Mouse (Mus musculus) frontal cortex, adult (tissue): ENCODE results near the gene Shc3.
A peak's percentile ranks its signal among the peaks of the same experiment; 100 is the strongest.

Source experiments
- ATAC-seq: cut with Nextera tagmentation; 2 replicates; pipeline ENCODE4 v1.9.2; 2017; ENCODE audit warnings: mild to moderate bottlenecking, moderate library complexity, mixed read lengths; ENCODE audit not compliant: low TSS enrichment

The Shc3 gene

GRCm38 (mm10) chr13:51418942-51419451, 150.2 kb downstream of the Shc3 start:
- ATAC-seq, result no peak

GRCm38 (mm10) chr13:51418268-51418941, 150.8 kb downstream of the Shc3 start:
- ATAC-seq, result peak; percentile 58

DNA sequence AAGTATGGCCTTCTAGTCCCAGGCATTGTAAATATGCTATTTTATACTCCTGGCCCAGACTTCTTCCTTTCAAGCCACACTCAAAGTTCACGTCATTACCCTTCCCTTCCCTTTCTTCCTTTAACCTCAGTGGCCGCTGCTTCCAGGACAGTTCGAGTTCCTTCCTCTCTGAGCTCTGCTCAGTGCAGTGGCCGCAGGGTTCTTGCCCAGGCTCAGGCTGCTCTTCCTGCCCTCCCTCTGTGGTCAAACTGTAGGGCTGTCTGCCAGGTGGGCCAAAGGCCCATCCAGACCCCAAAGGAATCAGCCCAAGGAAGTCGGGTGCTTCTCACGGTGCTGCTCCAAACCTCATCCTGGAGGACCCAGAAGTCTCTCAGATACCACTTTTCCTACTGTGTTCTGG, 151.4 kb downstream of the Shc3 start:
- no peak for ATAC-seq

GRCm38 (mm10) chr13:51416727-51417126, 152.5 kb downstream of the Shc3 start:
- peak; percentile 18; the same call in 1 of the 2 replicates for ATAC-seq

- no peak for ATAC-seq
Observed at GRCm38 (mm10) chr13:51413461-51413860, 155.8 kb downstream of the Shc3 start.

- no peak for ATAC-seq
Observed at GRCm38 (mm10) chr13:51411696-51412430, 157.4 kb downstream of the Shc3 start.

DNA sequence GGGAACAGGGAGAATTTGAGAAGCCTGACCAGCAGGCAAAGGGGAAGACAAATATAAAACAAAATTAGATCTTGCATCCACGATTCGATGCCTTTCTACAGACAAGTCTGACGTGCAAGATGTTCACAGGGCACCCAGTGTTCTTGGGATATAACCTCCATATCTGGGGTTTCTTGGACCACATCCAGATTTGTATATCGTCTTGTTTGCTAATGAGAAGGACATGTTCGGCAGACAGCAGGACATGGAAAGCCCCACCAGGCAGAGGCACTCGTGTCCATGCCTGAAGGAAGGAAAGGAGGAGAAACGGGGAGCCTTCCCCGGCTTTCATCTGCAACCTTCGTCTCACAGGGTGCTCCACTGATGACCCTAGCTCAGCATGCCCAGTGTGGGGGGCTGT, 158.0 kb downstream of the Shc3 start:
- ATAC-seq, result no peak

- ATAC-seq, result no peak
Observed at GRCm38 (mm10) chr13:51409936-51410481, 159.2 kb downstream of the Shc3 start.

DNA sequence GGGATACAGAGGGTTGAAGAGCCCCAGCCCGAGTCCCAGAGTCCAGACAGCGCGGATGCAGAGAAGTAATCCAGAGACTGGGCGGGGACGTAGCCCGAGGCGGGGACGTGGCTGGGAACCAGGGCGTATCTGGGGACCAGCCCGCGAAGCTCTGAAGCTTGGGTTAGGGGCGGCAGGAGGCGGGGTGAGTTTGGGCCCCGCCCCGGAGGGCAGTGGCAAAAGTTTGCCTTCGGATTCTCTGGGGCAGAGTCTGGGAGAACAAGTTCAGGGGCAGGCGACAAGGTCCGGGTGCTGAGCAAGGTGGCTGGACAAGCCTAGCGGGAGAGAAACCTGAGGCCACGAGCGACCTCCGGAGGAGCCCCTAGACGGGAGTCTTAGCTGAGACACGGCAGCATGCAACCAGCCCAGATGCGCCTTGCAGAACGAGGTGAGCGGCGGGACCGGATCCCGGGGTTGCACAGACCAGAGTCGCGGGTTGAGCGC, 160.7 kb downstream of the Shc3 start, which contains the start of gene S1pr3:
Gene S1pr3 (plus strand): TSS at position 121 of the 483 bp plus-strand sequence.
- ATAC-seq, result no peak; the same call in 1 of the 2 replicates

- ATAC-seq, result peak; percentile 26; the same call in 1 of the 2 replicates
Observed at GRCm38 (mm10) chr13:51407541-51408217, 161.5 kb downstream of the Shc3 start.

GRCm38 (mm10) chr13:51405731-51406320, 163.4 kb downstream of the Shc3 start:
- ATAC-seq, result no peak

DNA sequence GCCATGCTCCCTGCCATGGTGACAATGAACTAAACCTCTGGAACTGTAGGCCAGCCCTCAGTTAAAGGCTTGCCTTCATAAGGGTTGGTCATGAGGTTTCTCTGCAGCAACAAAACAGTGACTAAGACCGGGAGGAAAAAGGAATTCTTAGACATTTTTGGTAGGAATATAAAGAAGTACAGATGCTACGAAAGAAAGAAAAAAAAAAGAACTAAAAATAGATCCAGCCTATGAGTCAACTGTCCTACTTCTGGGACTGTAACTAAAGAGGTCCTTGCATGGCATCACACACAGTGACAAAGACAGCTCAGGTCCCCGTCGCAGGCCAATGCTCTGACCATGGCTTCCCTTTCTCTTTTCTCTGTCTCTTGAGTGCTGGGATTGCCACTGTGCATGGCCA, 164.7 kb downstream of the Shc3 start:
- peak; percentile 67 for ATAC-seq

DNA sequence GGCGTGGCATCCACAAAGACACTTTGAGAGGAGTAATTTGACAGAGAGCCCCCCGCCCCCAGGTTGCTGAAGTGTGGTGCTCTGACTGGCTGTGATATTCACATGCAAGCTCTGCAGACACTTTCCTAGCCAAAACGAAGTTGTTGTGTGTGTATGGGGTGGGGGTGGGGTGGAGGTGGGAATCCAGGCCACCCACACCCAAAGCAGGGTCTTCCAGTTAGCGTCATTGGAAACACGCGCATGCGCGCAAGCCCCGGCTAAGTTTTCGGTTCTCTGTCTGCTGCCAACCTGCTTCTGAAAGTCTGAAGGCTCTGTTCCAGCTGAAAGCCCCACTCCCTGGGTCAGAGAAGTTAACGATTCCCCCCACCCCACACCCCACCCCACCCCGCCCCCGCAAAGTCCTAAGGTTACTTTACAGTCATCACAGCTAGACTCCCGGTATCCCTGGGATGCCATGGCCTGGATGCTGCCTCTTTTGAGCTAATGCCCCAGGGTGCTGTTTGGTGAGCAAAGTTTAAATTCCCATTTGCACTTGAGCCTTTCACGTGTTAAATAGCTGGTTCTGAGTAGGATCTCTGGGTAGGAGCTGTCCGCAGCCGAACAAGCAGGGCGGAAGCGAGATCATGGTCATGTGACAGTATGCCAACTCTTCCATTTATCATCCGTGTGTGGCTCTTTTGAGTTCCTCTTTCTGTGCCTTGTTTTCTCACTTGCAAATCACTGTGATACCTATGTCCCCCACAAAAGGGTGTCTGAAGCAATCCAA, 168.3 kb downstream of the Shc3 start:
- 0 out of 2 replicates have a peak, but pooled peaks have one; percentile 1 for ATAC-seq

GRCm38 (mm10) chr13:51400186-51400719, 169.0 kb downstream of the Shc3 start:
- ATAC-seq, result peak; percentile 33; the same call in 1 of the 2 replicates

- ATAC-seq, result no peak
Observed at GRCm38 (mm10) chr13:51399562-51399961, 169.7 kb downstream of the Shc3 start.

DNA sequence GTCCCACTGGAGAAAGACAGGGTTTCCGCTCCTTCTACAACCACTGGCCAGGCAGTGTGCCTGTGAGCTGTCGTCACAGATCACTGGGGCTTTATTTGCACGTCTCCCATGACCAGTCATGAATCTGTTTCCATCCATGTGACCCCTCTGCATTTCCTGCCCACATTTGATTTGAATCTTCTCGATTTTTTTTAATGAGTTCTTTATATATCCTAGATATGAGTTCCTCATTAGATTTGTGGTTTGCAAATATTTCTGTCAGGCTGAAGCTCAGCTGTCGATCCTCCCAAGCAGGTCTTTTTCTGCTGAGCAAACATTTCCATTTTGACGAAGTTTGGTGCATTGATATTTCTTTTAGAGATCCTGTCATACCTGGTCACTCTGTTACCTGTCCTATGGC, 171.4 kb downstream of the Shc3 start:
- ATAC-seq, result no peak

- no peak for ATAC-seq
Observed at GRCm38 (mm10) chr13:51392256-51392655, 177.0 kb downstream of the Shc3 start.

GRCm38 (mm10) chr13:51391359-51391916, 177.8 kb downstream of the Shc3 start:
- ATAC-seq, result no peak

GRCm38 (mm10) chr13:51390398-51390797, 178.8 kb downstream of the Shc3 start:
- ATAC-seq, result no peak

DNA sequence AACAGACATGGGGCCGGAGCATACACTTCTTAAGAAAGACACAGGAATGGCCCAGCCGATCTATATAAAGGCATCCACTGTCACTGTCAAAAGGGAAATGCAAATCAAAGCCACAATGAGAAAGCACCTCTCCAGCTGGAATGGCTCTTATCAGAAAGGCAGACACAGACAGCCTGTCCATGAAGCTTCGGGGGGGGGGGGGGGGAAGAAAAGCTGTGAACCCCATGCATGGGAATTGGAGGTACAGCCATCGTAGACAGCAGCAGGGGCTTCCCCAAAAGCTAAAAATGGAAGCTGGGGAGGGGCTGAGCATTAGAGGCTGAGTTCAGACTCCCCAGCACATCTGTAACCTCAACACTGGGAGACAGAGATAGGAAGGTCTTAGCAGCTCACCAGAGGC, 181.3 kb downstream of the Shc3 start:
- no peak for ATAC-seq
